Mouse (Mus musculus) layer of hippocampus, adult 2 months (tissue): ENCODE data around the gene Krt36. TPM values are rescaled to one million over a fixed set of nuclear protein-coding genes. Genes with fewer than 3 reads are reported as not detected.

Source experiments
- DNase-seq, 2 experiments: peaks; one replicate each; pipeline ENCODE4 v3.0.0; 2022; ENCODE audit warnings: low spot score in 2 of 2
- H3K27ac ChIP-seq: fragments of 200-600 bp; 2 replicates; pipeline ENCODE4 v1.8.1; 2022
- H3K4me3 ChIP-seq: fragments of 200-600 bp; 2 replicates; pipeline ENCODE4 v1.8.1; 2022; ENCODE audit warnings: mild to moderate bottlenecking
- CTCF ChIP-seq: fragments of 200-600 bp; conservative IDR thresholded peaks from 2 replicates; pipeline ENCODE4 v1.8.1; 2022; ENCODE audit warnings: antibody characterized with exemption, mild to moderate bottlenecking, moderate library complexity
- long read RNA-seq, 2 experiments: library from polyadenylated mRNA; stranded (forward); transcript quantifications; one replicate each; pipeline ENCODE4 v2.0.0; 2021; ENCODE audit warnings: borderline mapping rate in 2 of 2
- total RNA-seq, 2 experiments: library from RNA; stranded (reverse); gene quantifications; 2 replicates each; pipeline ENCODE4 v1.2.3; 2021

Krt36 gene
- total RNA-seq, result not detected
- long read RNA-seq, experiment 1, result 0 reads
- long read RNA-seq, experiment 2, result 0 reads

GRCm38 (mm10) chr11:100105576-100106122 is at the start of gene Krt36:
Gene Krt36, minus strand, starts transcription at chr11:100105626.
- DNase-seq, result no peak
- no peak for TF ChIP-seq CTCF
- Histone ChIP-seq H3K27ac (no peak within 1 kb of the TSS), H3K4me3 (no peak within 1 kb of the TSS)

GRCm38 (mm10) chr11:100148615-100149330 is 43.3 kb upstream of the Krt36 start, which contains the start of gene Krt19:
Gene Krt19, minus strand, starts transcription at chr11:100148665.
- TF ChIP-seq CTCF, result no peak
- H3K4me3 ChIP-seq, result no peak within 1 kb of the TSS

GRCm38 (mm10) chr11:100147566-100148353 is 42.3 kb upstream of the Krt36 start:
- DNase-seq, result no peak
- TF ChIP-seq CTCF, result no peak
- no peak overlapping the region for H3K4me3 ChIP-seq
- no peak overlapping the region for H3K27ac ChIP-seq

More at GRCm38 (mm10) chr11:100148615-100149330, 43.3 kb upstream of the Krt36 start, which contains the start of gene Krt19:
- no peak for DNase-seq
- H3K27ac ChIP-seq, result no peak within 1 kb of the TSS

GRCm38 (mm10) chr11:100145858-100146560 is 40.6 kb upstream of the Krt36 start:
- Histone ChIP-seq H3K27ac (no peak overlapping the region), H3K4me3 (no peak overlapping the region)
- no peak for TF ChIP-seq CTCF
- no peak for DNase-seq

- TF ChIP-seq CTCF, result no peak
- no peak overlapping the region for H3K4me3 ChIP-seq
- DNase-seq, result no peak
- no peak overlapping the region for H3K27ac ChIP-seq
These were observed 39.7 kb upstream of the Krt36 start for GRCm38 (mm10) chr11:100145104-100145503.

- Histone ChIP-seq H3K27ac (no peak overlapping the region), H3K4me3 (no peak overlapping the region)
- no peak for DNase-seq
- no peak for TF ChIP-seq CTCF
These were observed 35.5 kb upstream of the Krt36 start for GRCm38 (mm10) chr11:100140966-100141365.

- no peak overlapping the region for H3K27ac ChIP-seq
- DNase-seq, result no peak
- TF ChIP-seq CTCF, result no peak
- no peak overlapping the region for H3K4me3 ChIP-seq
These were observed 34.0 kb upstream of the Krt36 start for GRCm38 (mm10) chr11:100139391-100139790.

- Histone ChIP-seq H3K4me3 (no peak overlapping the region), H3K27ac (no peak overlapping the region)
- no peak for TF ChIP-seq CTCF
- no peak for DNase-seq
These were observed 33.4 kb upstream of the Krt36 start for GRCm38 (mm10) chr11:100138809-100139208.

GRCm38 (mm10) chr11:100137693-100138092 is 32.3 kb upstream of the Krt36 start:
- TF ChIP-seq CTCF, result no peak
- DNase-seq, result no peak
- Histone ChIP-seq H3K4me3 (no peak overlapping the region), H3K27ac (no peak overlapping the region)

- no peak overlapping the region for H3K4me3 ChIP-seq
- no peak for DNase-seq
- no peak overlapping the region for H3K27ac ChIP-seq
- TF ChIP-seq CTCF, result no peak
These were observed 31.1 kb upstream of the Krt36 start for GRCm38 (mm10) chr11:100136559-100136958.

GRCm38 (mm10) chr11:100135731-100136130 is 30.3 kb upstream of the Krt36 start, which contains the start of gene Krt15:
Gene Krt15, minus strand, starts transcription at chr11:100135928.
- Histone ChIP-seq H3K4me3 (no peak within 1 kb of the TSS), H3K27ac (no peak within 1 kb of the TSS)
- DNase-seq, result no peak
- TF ChIP-seq CTCF, result no peak

GRCm38 (mm10) chr11:100124901-100125300 is 19.5 kb upstream of the Krt36 start:
- TF ChIP-seq CTCF, result no peak
- DNase-seq, result no peak
- Histone ChIP-seq H3K27ac (no peak overlapping the region), H3K4me3 (no peak overlapping the region)
